Mouse (Mus musculus) thymus, adult 2 months (tissue): Measurements from ENCODE around the gene Carnmt1.

Experiments used
- CTCF ChIP-seq: fragments of 200-500 bp; IDR thresholded peaks from 2 replicates; pipeline ENCODE4 v1.5.1; 2012; ENCODE audit warnings: mild to moderate bottlenecking, control low read depth, low read length, moderate library complexity, borderline replicate concordance; ENCODE audit not compliant: control insufficient read depth, poor library complexity, insufficient read depth; ENCODE audit errors: extremely low read depth
- POLR2A ChIP-seq: fragments of 200-500 bp; IDR thresholded peaks from 2 replicates; pipeline ENCODE4 v1.6.1; 2012; ENCODE audit warnings: mild to moderate bottlenecking, low read length, control low read depth, moderate library complexity; ENCODE audit not compliant: control insufficient read depth, poor library complexity, insufficient read depth; ENCODE audit errors: extremely low read depth

- no peak for TF ChIP-seq CTCF
- TF ChIP-seq POLR2A, result no peak
These were observed 17.5 kb upstream of the Carnmt1 start for GRCm38 (mm10) chr19:18653058-18653457.
